Mouse (Mus musculus): ENCODE measurements around the gene Gm9972.

Gm9972 gene

DNA sequence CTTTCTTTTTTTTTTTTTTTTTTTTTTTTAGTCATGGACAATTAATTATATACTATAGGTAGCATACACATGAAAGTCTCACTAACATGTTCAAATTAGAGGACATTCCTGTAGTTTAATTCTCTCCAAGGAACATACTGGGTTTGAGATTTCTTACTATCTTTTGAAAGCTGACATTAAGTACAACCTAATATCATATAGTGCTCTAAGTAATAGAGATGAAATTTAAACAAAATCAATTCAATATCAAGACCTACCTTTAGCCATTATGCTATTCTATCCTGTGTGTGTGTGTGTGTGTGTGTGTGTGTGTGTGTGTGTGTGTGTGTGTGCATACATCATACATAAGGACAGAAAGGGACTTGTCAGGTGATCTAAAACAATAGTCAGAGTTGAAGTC lies at the start of gene Gm9972:
Gene Gm9972, plus strand, starts transcription at position 301 of the 400 bp plus-strand sequence.
- DNase-seq = no peak

GRCm38 (mm10) chr11:42999188-42999587 lies 36.4 kb upstream of the Gm9972 start:
- DNase-seq = no peak

DNA sequence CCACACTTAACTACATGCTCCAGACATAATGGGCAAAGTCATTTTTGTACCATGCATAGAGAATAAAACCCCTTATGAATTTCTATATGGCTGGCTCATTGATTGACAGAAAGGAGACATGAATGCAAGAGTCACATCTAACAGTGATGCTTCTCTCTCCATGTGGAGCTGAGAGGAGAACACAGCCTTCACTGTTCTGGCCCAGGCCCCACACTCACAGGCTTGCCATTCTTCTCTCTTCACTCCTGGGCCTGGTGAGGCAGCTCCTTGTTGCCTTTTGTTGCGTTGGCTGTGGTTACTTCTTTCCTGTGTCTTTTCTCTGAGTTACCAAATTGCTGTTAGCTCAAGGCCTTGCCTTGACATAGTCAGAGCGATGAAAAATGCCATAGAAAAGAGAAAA lies 23.6 kb upstream of the Gm9972 start:
- no peak for DNase-seq

GRCm38 (mm10) chr11:43012980-43013379 lies 22.6 kb upstream of the Gm9972 start:
- DNase-seq = no peak

GRCm38 (mm10) chr11:43023109-43023688 lies 12.3 kb upstream of the Gm9972 start:
- no peak for DNase-seq

- no peak for DNase-seq
Observed at GRCm38 (mm10) chr11:43029813-43030212, 5.7 kb upstream of the Gm9972 start.

- no peak for DNase-seq
Observed at GRCm38 (mm10) chr11:43032141-43032540, 3.4 kb upstream of the Gm9972 start.

- no peak for DNase-seq
Observed at GRCm38 (mm10) chr11:43045871-43046548, 10.5 kb downstream of the Gm9972 start.

DNA sequence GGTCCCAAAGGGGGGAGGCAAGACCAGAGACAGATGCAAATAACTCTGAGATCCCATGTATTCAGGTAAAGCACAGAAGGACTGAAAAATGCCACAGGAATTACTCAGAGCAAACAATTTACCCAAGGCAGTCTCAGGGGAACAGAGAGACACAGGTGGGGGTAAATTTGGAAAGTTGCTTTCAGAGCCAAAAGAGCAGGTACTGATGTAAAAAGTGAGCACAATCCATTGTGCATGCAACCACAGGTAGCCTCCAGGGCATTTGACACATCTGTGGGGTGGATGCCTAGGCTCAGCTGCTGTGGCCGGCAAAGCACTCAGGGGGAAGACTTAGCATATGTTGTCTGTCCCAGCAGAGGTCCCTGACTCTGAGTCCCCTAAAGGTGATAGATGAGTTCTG lies 13.8 kb downstream of the Gm9972 start:
- no peak for DNase-seq

GRCm38 (mm10) chr11:43054972-43055371 lies 19.4 kb downstream of the Gm9972 start:
- no peak for DNase-seq

DNA sequence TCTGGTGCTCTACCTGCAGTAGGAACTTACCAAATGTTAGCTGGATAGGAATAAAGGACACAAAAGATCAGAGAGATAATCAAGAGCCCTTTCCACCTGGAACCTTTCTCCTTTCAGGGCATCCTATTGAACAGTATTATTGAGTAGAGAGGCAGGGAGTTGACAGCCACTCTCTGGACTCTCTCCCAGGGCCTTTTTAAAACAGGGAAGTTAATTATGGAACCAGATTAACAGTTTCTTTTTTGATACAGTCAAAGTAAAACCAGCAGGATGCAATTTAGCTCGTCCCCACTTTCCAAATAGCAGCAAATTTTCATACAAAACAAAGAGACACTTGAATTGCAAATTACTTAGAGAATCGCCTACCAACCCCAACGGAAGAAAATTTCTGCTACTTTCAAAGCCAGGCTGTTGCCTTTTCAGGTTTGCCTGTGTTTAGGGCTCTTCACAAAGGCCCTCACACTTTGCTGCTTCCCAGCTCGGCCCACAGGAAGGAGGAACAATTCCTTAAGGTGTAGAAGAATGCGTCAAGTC lies 24.0 kb downstream of the Gm9972 start:
- DNase-seq = no peak

DNA sequence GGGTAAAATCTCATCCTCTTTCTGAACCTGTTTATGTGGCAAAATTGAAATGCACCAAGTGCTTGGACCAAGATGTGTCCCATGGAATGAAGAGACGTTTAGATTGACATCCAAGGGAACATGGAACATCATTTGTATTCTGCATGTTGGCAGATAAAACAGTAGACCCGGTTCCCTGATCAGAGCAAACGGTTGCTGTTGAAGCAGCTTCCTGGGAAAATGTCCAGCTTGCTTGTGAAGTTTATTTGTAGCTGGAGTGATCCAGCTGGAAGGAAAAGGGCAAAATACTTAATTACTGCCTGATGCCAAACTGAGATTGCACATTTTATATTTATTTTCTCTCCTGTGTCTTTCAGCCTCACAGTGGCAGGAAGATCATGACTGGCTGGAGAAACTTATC lies 26.7 kb downstream of the Gm9972 start:
- DNase-seq = no peak

DNA sequence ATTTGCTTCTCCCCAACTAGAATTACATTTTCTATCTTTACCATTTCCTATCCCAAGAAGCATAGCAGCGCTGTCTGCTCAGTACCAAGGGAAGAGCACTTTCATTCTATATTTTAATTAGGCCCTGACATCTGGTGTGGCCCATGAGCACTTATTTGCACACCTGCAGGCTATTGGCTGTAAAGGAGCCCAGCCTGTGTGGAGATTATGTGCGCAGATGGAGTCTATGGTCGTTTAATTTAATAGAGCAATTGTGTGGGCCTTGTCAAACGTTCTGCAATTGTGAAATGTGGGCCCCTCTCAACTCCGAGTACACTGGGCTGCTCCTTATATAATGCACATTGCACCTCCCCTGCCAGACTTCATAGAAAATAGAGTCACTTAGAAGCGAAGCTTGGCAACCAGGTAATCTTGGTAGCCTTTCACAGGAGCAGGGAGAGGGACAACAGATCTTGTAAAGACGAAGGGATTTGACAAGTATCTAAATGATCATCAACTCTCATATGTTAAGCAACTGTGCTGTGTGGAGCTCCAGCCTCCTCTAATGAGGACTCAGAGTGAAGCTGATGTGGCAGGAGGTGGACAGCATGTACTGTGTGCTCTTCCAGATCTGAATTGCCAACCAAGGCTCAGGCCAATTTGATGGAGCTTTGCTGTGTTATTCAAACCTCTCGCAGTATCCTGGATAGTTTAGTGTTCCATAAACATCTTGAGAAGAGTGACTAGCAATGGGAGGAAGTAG lies 50.9 kb downstream of the Gm9972 start:
- no peak for DNase-seq
